Comparison of ENCODE assay signal across 8 mouse cellular contexts in the genomic region with DNA sequence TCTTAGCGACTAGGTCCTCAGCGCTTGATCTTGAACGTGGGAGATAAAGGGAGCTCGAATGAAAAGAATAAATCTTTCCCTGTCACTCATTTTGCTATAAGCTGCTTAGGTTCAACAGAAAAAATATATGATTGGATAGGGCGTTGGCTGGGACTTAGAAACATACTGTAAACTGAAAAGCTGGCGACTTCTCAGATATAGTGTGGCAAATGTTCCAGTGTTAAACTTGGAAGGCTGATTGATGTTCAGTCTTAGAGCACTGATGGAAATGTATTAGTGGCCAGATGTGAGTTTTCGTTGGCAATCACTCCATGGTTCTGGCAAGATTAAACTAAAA. TPM values are rescaled to one million over a fixed set of nuclear protein-coding genes. Genes with fewer than 3 reads are reported as not detected.
DNase-seq lines count a peak whose midpoint lies in the region; ATAC-seq and TF ChIP-seq lines count a peak whose summit lies in the region.

No protein-coding gene starts in this region.

- peak overlapping the region; percentile 46 for H3K4me3 ChIP-seq in kidney, adult 2 months (ENCODE audit: insufficient read depth, low read depth, low read length)
- peak overlapping the region; percentile 47 for H3K4me3 ChIP-seq in cortical plate, adult 2 months (ENCODE audit: insufficient read depth, low read length)
- peak overlapping the region; percentile 89 for H3K4me3 ChIP-seq in hindbrain, embryonic 13.5 days
- H3K4me3 ChIP-seq in midbrain, embryonic 14.5 days (replicated peaks; ENCODE audit: low read depth, low read length), result peak overlapping the region; percentile 85

- no peaks in the 10 kb centered on the region for H3K36me3 ChIP-seq in kidney, adult 2 months (ENCODE audit: control insufficient read depth, insufficient read depth, low read length)
- no peaks in the 10 kb centered on the region for H3K36me3 ChIP-seq in hindbrain, embryonic 13.5 days
- H3K36me3 ChIP-seq in midbrain, embryonic 14.5 days (ENCODE audit: control insufficient read depth, insufficient read depth, low read length), result no peaks in the 10 kb centered on the region; the same call in 1 of the 2 replicates

- H3K27me3 ChIP-seq in kidney, adult 2 months (replicated peaks; ENCODE audit: control insufficient read depth, insufficient read depth, low read length), result no peaks in the 10 kb centered on the region
- H3K27me3 ChIP-seq in hindbrain, embryonic 13.5 days, result no peaks in the 10 kb centered on the region
- H3K27me3 ChIP-seq in midbrain, embryonic 14.5 days (ENCODE audit: control insufficient read depth, insufficient read depth, low read length), result no peaks in the 10 kb centered on the region

- WGBS in kidney, adult 2 months, result 4% methylated on average over 7 of the region's 7 CpGs
- 11% methylated on average over 7 of the region's 7 CpGs for WGBS in hindbrain, embryonic 13.5 days
- 8% methylated on average over 7 of the region's 7 CpGs for WGBS in midbrain, embryonic 14.5 days

- no peak overlapping the region for H3K27ac ChIP-seq in kidney, adult 2 months (ENCODE audit: insufficient read depth, low read depth, low read length)
- no peak overlapping the region for H3K27ac ChIP-seq in cortical plate, adult 2 months (ENCODE audit: insufficient read depth, low read length)
- H3K27ac ChIP-seq in hindbrain, embryonic 13.5 days, result peak overlapping the region; percentile 97
- H3K27ac ChIP-seq in midbrain, embryonic 14.5 days (replicated peaks; ENCODE audit: low read depth, low read length), result peak overlapping the region; percentile 98

- DNase-seq in kidney, adult 2 months, result no peak
- no peak for DNase-seq in kidney, adult 8-10 months
- DNase-seq in midbrain, embryonic 14.5 days, result no peak
- no peak for DNase-seq in adrenal gland, adult 8-10 months
- DNase-seq in right cerebral cortex, adult 2 months (ENCODE audit: low spot score in 2 of 2), result no peak
- no peak for DNase-seq in spleen, adult 12 weeks (ENCODE audit: low spot score)

- TF ChIP-seq POLR2A in kidney, adult 2 months (IDR thresholded peaks at IDR 0.05; ENCODE audit: low read depth, low read length), result no peak
- TF ChIP-seq POLR2A in cortical plate, adult 2 months (IDR thresholded peaks at IDR 0.05; ENCODE audit: extremely low read depth, insufficient read depth, low read length), result no peak

- no peak for TF ChIP-seq CTCF in kidney, adult 2 months (conservative IDR thresholded peaks at IDR 0.05; ENCODE audit: insufficient read depth, insufficient read length, low read depth, low read length)
- no peak for TF ChIP-seq CTCF in cortical plate, adult 2 months (IDR thresholded peaks at IDR 0.05; ENCODE audit: extremely low read depth, insufficient read depth, low read length)

- peak overlapping the region; percentile 55 for H3K4me2 ChIP-seq in hindbrain, embryonic 13.5 days
- H3K4me2 ChIP-seq in midbrain, embryonic 14.5 days (ENCODE audit: low read length), result peak overlapping the region; percentile 61

- no peaks in the 10 kb centered on the region for H3K4me1 ChIP-seq in kidney, adult 2 months (ENCODE audit: control insufficient read depth, insufficient read depth, low read length)
- peaks cover 2% of the 10 kb centered on the region; the same call in 1 of the 2 replicates for H3K4me1 ChIP-seq in cortical plate, adult 2 months (ENCODE audit: control insufficient read depth, insufficient read depth, low read length)
- H3K4me1 ChIP-seq in hindbrain, embryonic 13.5 days (replicated peaks), result peaks cover 30% of the 10 kb centered on the region
- H3K4me1 ChIP-seq in midbrain, embryonic 14.5 days (ENCODE audit: control insufficient read depth, insufficient read depth, low read length), result 0 out of 2 replicates have a peak, but pooled peaks cover 5% of the 10 kb centered on the region

- no peaks in the 10 kb centered on the region for H3K9me3 ChIP-seq in hindbrain, embryonic 13.5 days
- no peaks in the 10 kb centered on the region for H3K9me3 ChIP-seq in midbrain, embryonic 14.5 days (ENCODE audit: control insufficient read depth, low read length)

- peak; percentile 49 for ATAC-seq in hindbrain, embryonic 13.5 days (ENCODE audit: low FRiP score)
- no peak for ATAC-seq in midbrain, embryonic 14.5 days (ENCODE audit: low FRiP score, low TSS enrichment)

- H3K9ac ChIP-seq in hindbrain, embryonic 13.5 days, result peak overlapping the region; percentile 98
- peak overlapping the region; percentile 34; the same call in 1 of the 2 replicates for H3K9ac ChIP-seq in midbrain, embryonic 14.5 days (replicated peaks; ENCODE audit: low read length)

RNA-seq across cellular contexts. Expression of a gene that starts 0.4 kb away (rescaled TPM):
- 1.5 and 2.4 TPM in 2 replicates for polyA plus RNA-seq in kidney, adult 2 months (2012; rRNA removed)
- 24.3 and 24.6 TPM in 2 replicates for polyA plus RNA-seq in cortical plate, adult 2 months (2012; rRNA removed)
- 142 and 149 TPM in 2 replicates for polyA plus RNA-seq in hindbrain, embryonic 13.5 days (2015; fragmentation: Nextera tagmentation; extraction: Ambion mirVana)
- 156 and 185 TPM in 2 replicates for polyA plus RNA-seq in midbrain, embryonic 14.5 days (2014; fragmentation: Nextera tagmentation; extraction: Ambion mirVana)
- total RNA-seq in adrenal gland, adult 8-10 months (2022), result 10 to 100 TPM; 13.6 to 17.6 (median 16.3) TPM

RNA-seq across cellular contexts. Expression of a gene that starts 31.6 kb away (rescaled TPM):
- 2.2 and 3.2 TPM in 2 replicates for polyA plus RNA-seq in kidney, adult 2 months (2012; rRNA removed)
- polyA plus RNA-seq in cortical plate, adult 2 months (2012; rRNA removed), result 9.5 and 10.4 TPM in 2 replicates
- 11.8 and 14.0 TPM in 2 replicates for polyA plus RNA-seq in hindbrain, embryonic 13.5 days (2015; fragmentation: Nextera tagmentation; extraction: Ambion mirVana)
- 11.2 and 14.3 TPM in 2 replicates for polyA plus RNA-seq in midbrain, embryonic 14.5 days (2014; fragmentation: Nextera tagmentation; extraction: Ambion mirVana)
- total RNA-seq in adrenal gland, adult 8-10 months (2022), result 10 to 100 TPM; 17.4 to 27.4 (median 19.6) TPM

RNA-seq across cellular contexts. Expression of a gene that starts 31.9 kb away (rescaled TPM):
- 10.1 and 11.5 TPM in 2 replicates for polyA plus RNA-seq in kidney, adult 2 months (2012; rRNA removed)
- 15.5 and 16.9 TPM in 2 replicates for polyA plus RNA-seq in cortical plate, adult 2 months (2012; rRNA removed)
- 33.2 and 35.2 TPM in 2 replicates for polyA plus RNA-seq in hindbrain, embryonic 13.5 days (2015; fragmentation: Nextera tagmentation; extraction: Ambion mirVana)
- 40.1 and 46.2 TPM in 2 replicates for polyA plus RNA-seq in midbrain, embryonic 14.5 days (2014; fragmentation: Nextera tagmentation; extraction: Ambion mirVana)
- total RNA-seq in adrenal gland, adult 8-10 months (2022), result 10 to 100 TPM; 39.6 to 65.2 (median 55.0) TPM

Comparison
In these comparisons a context has a peak if more than half of its experiments do, and no peak if none do; other contexts are left out.
1. H3K27ac ChIP-seq: peak in hindbrain, embryonic 13.5 days (single experiment) and midbrain, embryonic 14.5 days (single experiment); none in kidney, adult 2 months (single experiment) and cortical plate, adult 2 months (single experiment).
2. Peak in every context shown above with its lines, with median percentiles within 50 percentile points of each other: H3K4me3 ChIP-seq.